Mouse (Mus musculus): ENCODE results near the gene Iqsec1. TPM values are rescaled to one million over a fixed set of nuclear protein-coding genes. Genes with fewer than 3 reads are reported as not detected.

Gene Iqsec1
- total and polyA plus RNA-seq, 2 experiments from 2014 or later = 21.8 to 103 TPM

DNA sequence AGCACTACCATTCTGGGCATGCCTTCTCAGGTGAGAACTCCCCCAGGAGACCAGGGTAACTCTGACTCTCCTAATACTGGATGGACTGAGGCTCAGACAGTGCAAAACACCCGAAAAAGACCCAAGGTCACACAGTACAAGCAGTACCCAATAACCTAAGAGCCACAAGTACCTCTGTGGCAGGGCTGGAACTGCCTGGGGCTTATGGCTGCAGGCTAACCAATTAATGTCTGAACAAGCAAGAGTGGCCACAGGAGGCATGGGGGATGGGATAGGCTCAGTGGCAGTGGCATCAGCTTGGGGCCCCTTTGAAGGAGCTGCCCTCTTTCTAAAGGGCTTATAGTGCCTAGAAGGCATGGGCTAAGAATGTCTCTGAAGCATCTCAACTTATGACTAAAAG is 263.0 kb downstream of the Iqsec1 start:
- no peak for ATAC-seq
- Histone ChIP-seq H3K4me1 (ENCODE audit: insufficient read depth) (0 out of 2 replicates have a peak, but pooled peaks cover 3% of the 10 kb centered on the region), H3K9me3 (ENCODE audit: low read length) (no peaks in the 10 kb centered on the region), H3K9ac (no peak overlapping the region), H3K27me3 (ENCODE audit: insufficient read depth, low read length) (no peaks in the 10 kb centered on the region), H3K27ac (ENCODE audit: low read depth, low read length) (no peak overlapping the region), H3K4me3 (ENCODE audit: low read depth, low read length) (no peak overlapping the region), H3K36me3 (ENCODE audit: insufficient read depth) (no peaks in the 10 kb centered on the region), H3K4me2 (ENCODE audit: low read depth) (no peak overlapping the region)
- whole genome bisulfite sequencing = 63% methylated on average over 1 of the region's 1 CpGs
- TF ChIP-seq CTCF (IDR thresholded peaks at IDR 0.05; ENCODE audit: low read depth) = no peak
- no peak for DNase-seq

DNA sequence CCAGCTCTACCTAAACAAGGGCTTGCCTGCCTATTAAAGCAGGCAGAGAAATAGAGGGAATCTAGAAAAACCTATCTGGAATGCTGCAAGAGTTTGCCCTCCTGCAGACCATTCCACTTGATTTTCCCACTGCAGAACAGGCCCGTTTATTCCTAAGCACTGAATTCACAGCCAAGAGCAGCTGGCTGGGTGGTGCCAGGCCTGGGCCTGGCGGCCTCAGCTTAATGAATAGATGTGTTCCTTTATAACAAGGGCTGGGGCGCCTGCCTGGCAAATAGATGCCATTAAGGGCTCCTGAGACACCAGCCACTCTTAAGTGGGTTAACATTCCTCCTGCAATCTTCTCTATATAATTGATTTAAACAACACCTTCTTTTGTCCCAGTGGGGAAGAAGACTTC is 265.5 kb downstream of the Iqsec1 start:
- Histone ChIP-seq H3K27me3 (ENCODE audit: insufficient read depth, low read length) (no peaks in the 10 kb centered on the region), H3K9ac (no peak overlapping the region), H3K4me3 (ENCODE audit: low read depth, low read length) (no peak overlapping the region), H3K4me1 (ENCODE audit: insufficient read depth) (0 out of 2 replicates have a peak, but pooled peaks cover 3% of the 10 kb centered on the region), H3K9me3 (ENCODE audit: low read length) (no peaks in the 10 kb centered on the region), H3K27ac (ENCODE audit: low read depth, low read length) (no peak overlapping the region), H3K36me3 (ENCODE audit: insufficient read depth) (no peaks in the 10 kb centered on the region), H3K4me2 (ENCODE audit: low read depth) (no peak overlapping the region)
- no peak for TF ChIP-seq CTCF (IDR thresholded peaks at IDR 0.05; ENCODE audit: low read depth)
- ATAC-seq = peak; percentile 63; the same call in 1 of the 2 replicates
- WGBS = 19% methylated on average over 3 of the region's 3 CpGs
- no peak for DNase-seq

GRCm38 (mm10) chr6:90720996-90721746 is 267.3 kb downstream of the Iqsec1 start:
- Histone ChIP-seq H3K4me1 (ENCODE audit: insufficient read depth) (peaks cover 3% of the 10 kb centered on the region; the same call in 1 of the 2 replicates), H3K9ac (no peak overlapping the region), H3K36me3 (ENCODE audit: insufficient read depth) (no peaks in the 10 kb centered on the region), H3K4me2 (ENCODE audit: low read depth) (no peak overlapping the region), H3K4me3 (ENCODE audit: low read depth, low read length) (no peak overlapping the region), H3K27ac (ENCODE audit: low read depth, low read length) (no peak overlapping the region), H3K9me3 (ENCODE audit: low read length) (no peaks in the 10 kb centered on the region), H3K27me3 (ENCODE audit: insufficient read depth, low read length) (no peaks in the 10 kb centered on the region)
- no peak for DNase-seq
- WGBS = 64% methylated on average over 5 of the region's 5 CpGs
- TF ChIP-seq CTCF (IDR thresholded peaks at IDR 0.05; ENCODE audit: low read depth) = peak; percentile 46
- ATAC-seq = no peak; the same call in 1 of the 2 replicates

GRCm38 (mm10) chr6:90720201-90720600 is 268.3 kb downstream of the Iqsec1 start:
- no peaks in the 10 kb centered on the region; the same call in 1 of the 2 replicates for H3K4me1 ChIP-seq (ENCODE audit: insufficient read depth)
- WGBS = 62% methylated on average over 3 of the region's 3 CpGs
- no peak for ATAC-seq

GRCm38 (mm10) chr6:90719402-90719801 is 269.1 kb downstream of the Iqsec1 start:
- 89% methylated on average over 6 of the region's 6 CpGs for WGBS
- no peak overlapping the region for H3K9ac ChIP-seq
- DNase-seq (no peak), ATAC-seq (no peak)
- no peaks in the 10 kb centered on the region for H3K36me3 ChIP-seq (ENCODE audit: insufficient read depth)
- H3K4me3 ChIP-seq (ENCODE audit: low read depth, low read length) = no peak overlapping the region
- H3K27ac ChIP-seq (ENCODE audit: low read depth, low read length) = no peak overlapping the region
- H3K4me1 ChIP-seq (ENCODE audit: insufficient read depth) = no peaks in the 10 kb centered on the region; the same call in 1 of the 2 replicates
- H3K27me3 ChIP-seq (ENCODE audit: insufficient read depth, low read length) = no peaks in the 10 kb centered on the region
- no peaks in the 10 kb centered on the region for H3K9me3 ChIP-seq (ENCODE audit: low read length)
- TF ChIP-seq CTCF (IDR thresholded peaks at IDR 0.05; ENCODE audit: low read depth) = no peak
- H3K4me2 ChIP-seq (ENCODE audit: low read depth) = no peak overlapping the region

More at GRCm38 (mm10) chr6:90720201-90720600, 268.3 kb downstream of the Iqsec1 start:
- Histone ChIP-seq H3K36me3 (ENCODE audit: insufficient read depth) (no peaks in the 10 kb centered on the region), H3K27me3 (ENCODE audit: insufficient read depth, low read length) (no peaks in the 10 kb centered on the region), H3K4me3 (ENCODE audit: low read depth, low read length) (no peak overlapping the region), H3K9me3 (ENCODE audit: low read length) (no peaks in the 10 kb centered on the region), H3K4me2 (ENCODE audit: low read depth) (no peak overlapping the region), H3K9ac (no peak overlapping the region), H3K27ac (ENCODE audit: low read depth, low read length) (no peak overlapping the region)
- no peak for TF ChIP-seq CTCF (IDR thresholded peaks at IDR 0.05; ENCODE audit: low read depth)
- no peak for DNase-seq

- no peak for DNase-seq
- WGBS = 71% methylated on average over 3 of the region's 3 CpGs
- Histone ChIP-seq H3K4me2 (ENCODE audit: low read depth) (no peak overlapping the region), H3K27ac (ENCODE audit: low read depth, low read length) (no peak overlapping the region), H3K9me3 (ENCODE audit: low read length) (no peaks in the 10 kb centered on the region), H3K4me1 (ENCODE audit: insufficient read depth) (peaks cover 2% of the 10 kb centered on the region), H3K4me3 (ENCODE audit: low read depth, low read length) (no peak overlapping the region), H3K9ac (no peak overlapping the region), H3K27me3 (ENCODE audit: insufficient read depth, low read length) (no peaks in the 10 kb centered on the region), H3K36me3 (ENCODE audit: insufficient read depth) (no peaks in the 10 kb centered on the region)
- no peak for ATAC-seq
- TF ChIP-seq CTCF (IDR thresholded peaks at IDR 0.05; ENCODE audit: low read depth) = no peak
Observed at GRCm38 (mm10) chr6:90718477-90718876, 270.0 kb downstream of the Iqsec1 start.

DNA sequence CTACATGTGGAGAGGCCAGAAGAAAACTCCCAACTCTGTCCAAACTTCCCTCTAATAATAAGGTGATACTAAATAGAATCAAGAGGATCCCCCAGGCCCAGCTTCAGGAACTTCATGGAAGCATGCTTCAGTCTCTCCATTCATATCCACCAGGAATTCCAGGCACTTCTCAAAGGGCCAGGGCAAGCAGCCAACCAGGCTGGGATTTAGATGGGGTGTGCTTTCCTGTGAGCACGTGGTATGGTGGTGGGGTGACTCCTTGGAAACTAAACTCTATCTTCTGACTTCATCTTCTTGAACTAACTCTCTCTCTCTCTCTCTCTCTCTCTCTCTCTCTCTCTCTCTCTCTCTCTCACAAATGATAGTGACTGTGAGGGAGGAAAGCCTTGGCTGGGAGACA is 270.8 kb downstream of the Iqsec1 start:
- ATAC-seq (no peak), DNase-seq (no peak)
- 23% methylated on average over 1 of the region's 1 CpGs for WGBS
- Histone ChIP-seq H3K4me3 (ENCODE audit: low read depth, low read length) (no peak overlapping the region), H3K9ac (no peak overlapping the region), H3K4me1 (ENCODE audit: insufficient read depth) (peaks cover 7% of the 10 kb centered on the region), H3K27me3 (ENCODE audit: insufficient read depth, low read length) (no peaks in the 10 kb centered on the region), H3K4me2 (ENCODE audit: low read depth) (no peak overlapping the region), H3K36me3 (ENCODE audit: insufficient read depth) (no peaks in the 10 kb centered on the region), H3K9me3 (ENCODE audit: low read length) (no peaks in the 10 kb centered on the region), H3K27ac (ENCODE audit: low read depth, low read length) (no peak overlapping the region)
- no peak for TF ChIP-seq CTCF (IDR thresholded peaks at IDR 0.05; ENCODE audit: low read depth)

All from forebrain, postnatal 0 days (tissue).